Mouse (Mus musculus): Measurements from ENCODE around the gene Herc4. TPM values are rescaled to one million over a fixed set of nuclear protein-coding genes. Genes with fewer than 3 reads are reported as not detected.

Herc4 gene
- polyA plus RNA-seq, 1 experiment from 2014 or later, result 53.8 TPM

GRCm38 (mm10) chr10:63242798-63243435 lies 693 bp upstream of the Herc4 start:
- Histone ChIP-seq H3K9me3 (ENCODE audit: control insufficient read depth, low read length) (no peaks in the 10 kb centered on the region), H3K27me3 (ENCODE audit: control insufficient read depth, insufficient read depth, low read length) (no peaks in the 10 kb centered on the region), H3K4me2 (replicated peaks; ENCODE audit: low read depth, low read length) (peak overlapping the region; percentile 46), H3K9ac (ENCODE audit: low read depth, low read length) (peak overlapping the region; percentile 44; the same call in 1 of the 2 replicates), H3K27ac (ENCODE audit: low read depth, low read length) (no peak overlapping the region), H3K4me3 (ENCODE audit: low read length) (peak overlapping the region; percentile 98), H3K4me1 (ENCODE audit: control insufficient read depth, insufficient read depth, low read length) (no peaks in the 10 kb centered on the region), H3K36me3 (ENCODE audit: control insufficient read depth, insufficient read depth, low read length) (peaks cover 4% of the 10 kb centered on the region; the same call in 1 of the 2 replicates)
- ATAC-seq (ENCODE audit: low FRiP score, low TSS enrichment), result no peak
- 25% methylated on average over 12 of the region's 12 CpGs for WGBS

GRCm38 (mm10) chr10:63244055-63244671 lies 553 bp downstream of the Herc4 start:
- Histone ChIP-seq H3K36me3 (ENCODE audit: control insufficient read depth, insufficient read depth, low read length) (peaks cover 4% of the 10 kb centered on the region; the same call in 1 of the 2 replicates), H3K4me1 (ENCODE audit: control insufficient read depth, insufficient read depth, low read length) (no peaks in the 10 kb centered on the region), H3K9ac (ENCODE audit: low read depth, low read length) (peak overlapping the region; percentile 96), H3K4me2 (replicated peaks; ENCODE audit: low read depth, low read length) (peak overlapping the region; percentile 45), H3K27ac (ENCODE audit: low read depth, low read length) (peak overlapping the region; percentile 99), H3K9me3 (ENCODE audit: control insufficient read depth, low read length) (no peaks in the 10 kb centered on the region), H3K27me3 (ENCODE audit: control insufficient read depth, insufficient read depth, low read length) (no peaks in the 10 kb centered on the region), H3K4me3 (ENCODE audit: low read length) (peak overlapping the region; percentile 98)
- ATAC-seq (ENCODE audit: low FRiP score, low TSS enrichment), result peak; percentile 85
- WGBS, result 0% methylated on average over 40 of the region's 41 CpGs

GRCm38 (mm10) chr10:63244746-63245145 lies 1.1 kb downstream of the Herc4 start:
- H3K27me3 ChIP-seq (ENCODE audit: control insufficient read depth, insufficient read depth, low read length), result no peaks in the 10 kb centered on the region
- ATAC-seq (ENCODE audit: low FRiP score, low TSS enrichment), result no peak
- peak overlapping the region; percentile 98 for H3K4me3 ChIP-seq (ENCODE audit: low read length)
- H3K9ac ChIP-seq (ENCODE audit: low read depth, low read length), result peak overlapping the region; percentile 96
- H3K36me3 ChIP-seq (ENCODE audit: control insufficient read depth, insufficient read depth, low read length), result peaks cover 4% of the 10 kb centered on the region; the same call in 1 of the 2 replicates
- peak overlapping the region; percentile 45 for H3K4me2 ChIP-seq (replicated peaks; ENCODE audit: low read depth, low read length)
- peak overlapping the region; percentile 99; the same call in 1 of the 2 replicates for H3K27ac ChIP-seq (ENCODE audit: low read depth, low read length)
- H3K4me1 ChIP-seq (ENCODE audit: control insufficient read depth, insufficient read depth, low read length), result no peaks in the 10 kb centered on the region
- no peaks in the 10 kb centered on the region for H3K9me3 ChIP-seq (ENCODE audit: control insufficient read depth, low read length)
- WGBS, result 17% methylated on average over 5 of the region's 5 CpGs

- H3K4me2 ChIP-seq (replicated peaks; ENCODE audit: low read depth, low read length), result no peak overlapping the region
- H3K36me3 ChIP-seq (ENCODE audit: control insufficient read depth, insufficient read depth, low read length), result peaks cover 14% of the 10 kb centered on the region; the same call in 1 of the 2 replicates
- no peak overlapping the region for H3K9ac ChIP-seq (ENCODE audit: low read depth, low read length)
- ATAC-seq (ENCODE audit: low FRiP score, low TSS enrichment), result no peak
- no peak overlapping the region for H3K4me3 ChIP-seq (ENCODE audit: low read length)
- H3K4me1 ChIP-seq (ENCODE audit: control insufficient read depth, insufficient read depth, low read length), result no peaks in the 10 kb centered on the region
- H3K9me3 ChIP-seq (ENCODE audit: control insufficient read depth, low read length), result no peaks in the 10 kb centered on the region
- 93% methylated on average over 3 of the region's 3 CpGs for WGBS
- H3K27me3 ChIP-seq (ENCODE audit: control insufficient read depth, insufficient read depth, low read length), result no peaks in the 10 kb centered on the region
- H3K27ac ChIP-seq (ENCODE audit: low read depth, low read length), result no peak overlapping the region
Measured at GRCm38 (mm10) chr10:63245846-63246245, 2.2 kb downstream of the Herc4 start.

- Histone ChIP-seq H3K9me3 (ENCODE audit: control insufficient read depth, low read length) (no peaks in the 10 kb centered on the region), H3K27ac (ENCODE audit: low read depth, low read length) (no peak overlapping the region), H3K36me3 (ENCODE audit: control insufficient read depth, insufficient read depth, low read length) (peaks cover 15% of the 10 kb centered on the region; the same call in 1 of the 2 replicates), H3K4me3 (ENCODE audit: low read length) (no peak overlapping the region), H3K4me2 (replicated peaks; ENCODE audit: low read depth, low read length) (no peak overlapping the region), H3K4me1 (ENCODE audit: control insufficient read depth, insufficient read depth, low read length) (no peaks in the 10 kb centered on the region), H3K9ac (ENCODE audit: low read depth, low read length) (no peak overlapping the region), H3K27me3 (ENCODE audit: control insufficient read depth, insufficient read depth, low read length) (no peaks in the 10 kb centered on the region)
- no peak for ATAC-seq (ENCODE audit: low FRiP score, low TSS enrichment)
- 89% methylated on average over 7 of the region's 7 CpGs for WGBS
Measured at GRCm38 (mm10) chr10:63247457-63247856, 3.8 kb downstream of the Herc4 start.

GRCm38 (mm10) chr10:63248421-63248820 lies 4.8 kb downstream of the Herc4 start:
- 92% methylated on average over 6 of the region's 6 CpGs for WGBS
- H3K36me3 ChIP-seq (ENCODE audit: control insufficient read depth, insufficient read depth, low read length), result peaks cover 21% of the 10 kb centered on the region; the same call in 1 of the 2 replicates
- H3K27ac ChIP-seq (ENCODE audit: low read depth, low read length), result no peak overlapping the region
- no peak for ATAC-seq (ENCODE audit: low FRiP score, low TSS enrichment)
- H3K4me1 ChIP-seq (ENCODE audit: control insufficient read depth, insufficient read depth, low read length), result no peaks in the 10 kb centered on the region
- H3K4me3 ChIP-seq (ENCODE audit: low read length), result no peak overlapping the region
- no peak overlapping the region for H3K9ac ChIP-seq (ENCODE audit: low read depth, low read length)
- no peaks in the 10 kb centered on the region for H3K9me3 ChIP-seq (ENCODE audit: control insufficient read depth, low read length)
- H3K27me3 ChIP-seq (ENCODE audit: control insufficient read depth, insufficient read depth, low read length), result no peaks in the 10 kb centered on the region
- no peak overlapping the region for H3K4me2 ChIP-seq (replicated peaks; ENCODE audit: low read depth, low read length)

GRCm38 (mm10) chr10:63258696-63259095 lies 15.1 kb downstream of the Herc4 start:
- Histone ChIP-seq H3K9me3 (ENCODE audit: control insufficient read depth, low read length) (no peaks in the 10 kb centered on the region), H3K4me3 (ENCODE audit: low read length) (no peak overlapping the region), H3K4me2 (replicated peaks; ENCODE audit: low read depth, low read length) (no peak overlapping the region), H3K27me3 (ENCODE audit: control insufficient read depth, insufficient read depth, low read length) (no peaks in the 10 kb centered on the region), H3K36me3 (ENCODE audit: control insufficient read depth, insufficient read depth, low read length) (no peaks in the 10 kb centered on the region; the same call in 1 of the 2 replicates), H3K9ac (ENCODE audit: low read depth, low read length) (no peak overlapping the region), H3K27ac (ENCODE audit: low read depth, low read length) (no peak overlapping the region), H3K4me1 (ENCODE audit: control insufficient read depth, insufficient read depth, low read length) (no peaks in the 10 kb centered on the region)
- no peak for ATAC-seq (ENCODE audit: low FRiP score, low TSS enrichment)
- WGBS, result 62% methylated on average over 3 of the region's 3 CpGs

GRCm38 (mm10) chr10:63259340-63259739 lies 15.7 kb downstream of the Herc4 start:
- WGBS, result 81% methylated on average over 3 of the region's 3 CpGs
- no peak overlapping the region for H3K9ac ChIP-seq (ENCODE audit: low read depth, low read length)
- no peaks in the 10 kb centered on the region for H3K27me3 ChIP-seq (ENCODE audit: control insufficient read depth, insufficient read depth, low read length)
- H3K4me1 ChIP-seq (ENCODE audit: control insufficient read depth, insufficient read depth, low read length), result no peaks in the 10 kb centered on the region
- H3K27ac ChIP-seq (ENCODE audit: low read depth, low read length), result no peak overlapping the region
- ATAC-seq (ENCODE audit: low FRiP score, low TSS enrichment), result no peak
- H3K36me3 ChIP-seq (ENCODE audit: control insufficient read depth, insufficient read depth, low read length), result peaks cover under 1% of the 10 kb centered on the region; the same call in 1 of the 2 replicates
- no peak overlapping the region for H3K4me3 ChIP-seq (ENCODE audit: low read length)
- H3K9me3 ChIP-seq (ENCODE audit: control insufficient read depth, low read length), result no peaks in the 10 kb centered on the region
- no peak overlapping the region for H3K4me2 ChIP-seq (replicated peaks; ENCODE audit: low read depth, low read length)

- Histone ChIP-seq H3K27ac (ENCODE audit: low read depth, low read length) (no peak overlapping the region), H3K27me3 (ENCODE audit: control insufficient read depth, insufficient read depth, low read length) (no peaks in the 10 kb centered on the region), H3K4me2 (replicated peaks; ENCODE audit: low read depth, low read length) (no peak overlapping the region), H3K9ac (ENCODE audit: low read depth, low read length) (no peak overlapping the region), H3K4me3 (ENCODE audit: low read length) (no peak overlapping the region), H3K9me3 (ENCODE audit: control insufficient read depth, low read length) (no peaks in the 10 kb centered on the region), H3K4me1 (ENCODE audit: control insufficient read depth, insufficient read depth, low read length) (no peaks in the 10 kb centered on the region), H3K36me3 (ENCODE audit: control insufficient read depth, insufficient read depth, low read length) (peaks cover 33% of the 10 kb centered on the region)
- WGBS, result 73% methylated on average over 2 of the region's 2 CpGs
- ATAC-seq (ENCODE audit: low FRiP score, low TSS enrichment), result no peak
Measured at GRCm38 (mm10) chr10:63267941-63268340, 24.3 kb downstream of the Herc4 start.
